In genomic region chr16:39052971-39053370, GRCm38 (mm10) we compare ENCODE assay signal across 8 mouse cellular contexts.
DNase-seq lines count a peak whose midpoint lies in the region; ATAC-seq and TF ChIP-seq lines count a peak whose summit lies in the region.
"Had no signal": no experiment of that assay in that cellular context is flagged by ENCODE, and none has a peak within 500 bp of the region (broad histone marks: within the 10 kb centered on the region; RNA-seq: fewer than 3 reads in every experiment).

No protein-coding gene starts in this region.

- no peak overlapping the region for H3K4me3 ChIP-seq in ES-E14 (ENCODE audit: insufficient read depth in 1 of 2, low read depth in 1 of 2, low read length in 2 of 2, poor library complexity in 1 of 2, severe bottlenecking in 1 of 2)
- H3K4me3 ChIP-seq in lung, adult 2 months (replicated peaks; ENCODE audit: extremely low read depth, low read depth, low read length): no peak overlapping the region
- H3K4me3 ChIP-seq: limb, embryonic 12.5 days had no signal

- DNase-seq in B cell, adult 2 months: peak; percentile 7 to 19
- DNase-seq in ES-E14 (ENCODE audit: low read depth, low spot score): peak; percentile 50
- DNase-seq in cerebellum, adult 18-20 months: peak; percentile 39 to 67
- DNase-seq in kidney, postnatal 4 days: peak; percentile 86 to 88
- peak; percentile 43 for DNase-seq in lung, adult 2 months
- DNase-seq in right cerebral cortex, postnatal 36 days (ENCODE audit: low spot score in 2 of 2): peak; percentile 39 to 45

- no peak for TF ChIP-seq POLR2A in lung, adult 2 months (IDR thresholded peaks at IDR 0.05; ENCODE audit: borderline replicate concordance, extremely low read depth, low read depth, low read length)

- in situ Hi-C loops in ES-E14 (cut with MboI; ENCODE audit: low sequenced_read_pairs in 2 of 2, unreplicated experiment in 2 of 2): loop anchor here (5.0 to 25.0 kb wide), 4 partner anchors 196 to 716 kb away; partner anchors contain the start of genes Cox17 (in 1 of the 2), Gm21987 (in 1 of the 2) and Maats1 (in 1 of the 2)

- H3K27ac ChIP-seq in ES-E14 (ENCODE audit: insufficient read depth, low read depth, low read length, poor library complexity, severe bottlenecking): no peak overlapping the region
- H3K27ac ChIP-seq: limb, embryonic 12.5 days had no signal

- peak; percentile 71 for ATAC-seq in frontal cortex, adult (ENCODE audit: low TSS enrichment)

- H3K9me3 ChIP-seq in ES-E14 (ENCODE audit: control insufficient read depth, insufficient read depth, low read depth, low read length): no peaks in the 10 kb centered on the region
- H3K9me3 ChIP-seq: limb, embryonic 12.5 days had no signal

- no peak overlapping the region for H3K9ac ChIP-seq in ES-E14 (ENCODE audit: insufficient read depth, low read depth, low read length, poor library complexity, severe bottlenecking)
- H3K9ac ChIP-seq: limb, embryonic 12.5 days had no signal

- 0% methylated on average over 2 of the region's 2 CpGs for WGBS in lung, adult 2 months

- TF ChIP-seq CTCF in lung, adult 2 months (IDR thresholded peaks at IDR 0.05; ENCODE audit: insufficient read depth, low read length): peak; percentile 74

- H3K4me1 ChIP-seq in ES-E14 (ENCODE audit: control insufficient read depth in 2 of 2, insufficient read depth in 2 of 2, low read length in 2 of 2, poor library complexity in 1 of 2): peaks cover 0 to 2% of the 10 kb centered on the region in 2 experiments; a peak in 1 of 4 replicates
- no peaks in the 10 kb centered on the region for H3K4me1 ChIP-seq in lung, adult 2 months (ENCODE audit: control insufficient read depth, insufficient read depth, low read length)

- H3K36me3 ChIP-seq in ES-E14 (ENCODE audit: control insufficient read depth, insufficient read depth, low read length, poor library complexity, severe bottlenecking): no peaks in the 10 kb centered on the region
- H3K36me3 ChIP-seq: limb, embryonic 12.5 days had no signal

TF ChIP-seq in ES-E14, 5 proteins besides CTCF, POLR2A, EP300 and RAD21:
- TF ChIP-seq ZC3H11A (IDR thresholded peaks at IDR 0.05; ENCODE audit: borderline replicate concordance, low read depth, low read length): peak; percentile 77
- 0 out of 2 replicates have a peak, but pooled peaks have one; percentile 13 for TF ChIP-seq ZNF384 (IDR thresholded peaks at IDR 0.05; ENCODE audit: low read depth, low read length)
- TF ChIP-seq CHD2 (IDR thresholded peaks at IDR 0.05; ENCODE audit: low read depth, low read length): no peak
- no peak for TF ChIP-seq MAFK (IDR thresholded peaks at IDR 0.05; ENCODE audit: insufficient read depth, low read depth, low read length)
- TF ChIP-seq HCFC1 (IDR thresholded peaks at IDR 0.05; ENCODE audit: borderline replicate concordance, insufficient read depth, low read length): no peak

Comparison
In these comparisons a context has a peak if more than half of its experiments do, and no peak if none do; other contexts are left out.
1. DNase-seq: peak in every context shown above with its lines; median percentile 87 in kidney, postnatal 4 days; 53 in cerebellum, adult 18-20 months; 50 in ES-E14; 43 in lung, adult 2 months; 42 in right cerebral cortex, postnatal 36 days; 13 in B cell, adult 2 months.